Mouse (Mus musculus): Measurements from ENCODE around the gene Lrrc61.

DNA sequence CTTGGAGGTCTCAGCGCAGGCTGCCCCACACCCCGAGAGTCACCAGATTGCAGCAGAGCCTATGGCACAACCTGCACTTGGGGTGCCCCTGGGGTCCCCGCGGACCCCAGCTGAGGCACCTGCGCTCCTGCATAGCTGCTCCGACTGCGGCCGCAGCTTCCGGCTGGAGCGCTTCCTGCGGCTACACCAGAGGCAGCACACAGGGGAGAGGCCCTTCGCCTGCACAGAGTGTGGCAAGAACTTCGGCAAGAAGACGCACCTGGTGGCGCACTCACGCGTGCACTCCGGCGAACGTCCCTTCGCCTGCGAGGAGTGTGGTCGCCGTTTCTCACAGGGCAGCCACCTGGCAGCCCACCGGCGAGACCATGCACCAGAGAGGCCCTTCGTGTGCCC is 42.6 kb downstream of the Lrrc61 start:
- TF ChIP-seq GATA1 (IDR thresholded peaks at IDR 0.05; ENCODE audit: low read length) (no peak), TAL1 (IDR thresholded peaks at IDR 0.05; ENCODE audit: low read length) (no peak)
